Mouse (Mus musculus) G1E (cell line): ENCODE results near the gene Phf12. TPM values are rescaled to one million over a fixed set of nuclear protein-coding genes. Genes with fewer than 3 reads are reported as not detected.

Experiments used
- ATAC-seq: 2 replicates; pipeline ENCODE4 v1.8.0; 2016; ENCODE audit warnings: mild to moderate bottlenecking; ENCODE audit not compliant: insufficient number of reproducible peaks, poor library complexity, low FRiP score, severe bottlenecking; ENCODE audit errors: extremely low read depth
- DNase-seq: peaks from one replicate; pipeline ENCODE4 v3.0.0; 2012; ENCODE audit warnings: low spot score
- H3K27me3 ChIP-seq: 2 replicates; pipeline ENCODE4 v1.6.1; 2012; ENCODE audit warnings: mild to moderate bottlenecking, low read length, inconsistent platforms; ENCODE audit not compliant: insufficient read depth
- H3K36me3 ChIP-seq: replicated peaks from 2 replicates; pipeline ENCODE3; 2012; ENCODE audit warnings: mild to moderate bottlenecking, inconsistent platforms
- H3K4me1 ChIP-seq: 2 replicates; pipeline ENCODE4 v1.6.1; 2012; ENCODE audit warnings: low read depth, low read length, inconsistent platforms, mixed read lengths; ENCODE audit not compliant: insufficient read depth
- H3K4me3 ChIP-seq: 2 replicates; pipeline ENCODE4 v1.5.1; 2012; ENCODE audit warnings: low read depth, mild to moderate bottlenecking, inconsistent platforms, low read length, moderate library complexity, mixed read lengths
- H3K9me3 ChIP-seq: replicated peaks from 2 replicates; pipeline ENCODE4 v1.6.1; 2012; ENCODE audit warnings: inconsistent platforms
- CTCF ChIP-seq: IDR thresholded peaks from 2 replicates; pipeline ENCODE4 v1.5.1; 2012; ENCODE audit warnings: low read depth, low read length, inconsistent platforms, mixed read lengths
- GATA1 ChIP-seq: IDR thresholded peaks from 2 replicates; pipeline ENCODE4 v1.6.1; 2012; ENCODE audit warnings: borderline replicate concordance, low read length, inconsistent platforms, mixed read lengths
- GATA2 ChIP-seq: IDR thresholded peaks from 2 replicates; pipeline ENCODE4 v1.6.1; 2012; ENCODE audit warnings: low read depth, low read length, inconsistent platforms, borderline replicate concordance
- POLR2AphosphoS5 ChIP-seq: IDR thresholded peaks from 2 replicates; pipeline ENCODE4 v1.6.1; 2012; ENCODE audit warnings: low read depth, low read length, inconsistent platforms; ENCODE audit not compliant: insufficient replicate concordance
- TAL1 ChIP-seq: conservative IDR thresholded peaks from 2 replicates; pipeline ENCODE4 v1.6.1; 2012; ENCODE audit warnings: low read depth, low read length, inconsistent platforms, mixed read lengths
- polyA plus RNA-seq: library from polyadenylated mRNA; stranded (reverse); fragments of >175 nt; gene quantifications from 2 replicates; pipeline ENCODE4 v1.2.3, GENCODE M21; 2012
- total RNA-seq, 2 experiments: library from RNA; stranded (forward) in 1 of 2; stranded (reverse) in 1 of 2; fragments of 200-1000 nt in 1 of 2; fragments of >200 nt in 1 of 2; fragmentation: Nextera tagmentation in 1 of 2; gene quantifications; 2 replicates each; pipeline ENCODE4 v1.2.3; 2014 to 2017

The Phf12 gene
- total and polyA plus RNA-seq, 3 experiments: 23.0 to 215 (median 157) TPM

GRCm38 (mm10) chr11:77958932-77959331 is 23.6 kb upstream of the Phf12 start:
- TF ChIP-seq CTCF: no peak
- no peak for TF ChIP-seq TAL1
- no peak for TF ChIP-seq GATA2
- no peak for TF ChIP-seq POLR2AphosphoS5
- no peak for TF ChIP-seq GATA1
- Histone ChIP-seq H3K9me3 (no peaks in the 10 kb centered on the region), H3K4me3 (no peak overlapping the region), H3K4me1 (peaks cover 9% of the 10 kb centered on the region), H3K27me3 (peaks cover 90% of the 10 kb centered on the region), H3K36me3 (no peaks in the 10 kb centered on the region)
- DNase-seq: no peak
- ATAC-seq: no peak

- TF ChIP-seq GATA1: no peak
- DNase-seq: no peak
- no peak for ATAC-seq
- Histone ChIP-seq H3K4me3 (no peak overlapping the region), H3K36me3 (no peaks in the 10 kb centered on the region), H3K27me3 (peaks cover 80% of the 10 kb centered on the region), H3K9me3 (no peaks in the 10 kb centered on the region), H3K4me1 (peaks cover 16% of the 10 kb centered on the region)
Measured at GRCm38 (mm10) chr11:77960199-77960598, 22.4 kb upstream of the Phf12 start.

GRCm38 (mm10) chr11:77960898-77961297 is 21.7 kb upstream of the Phf12 start:
- Histone ChIP-seq H3K36me3 (no peaks in the 10 kb centered on the region), H3K4me3 (no peak overlapping the region), H3K27me3 (peaks cover 80% of the 10 kb centered on the region), H3K4me1 (peaks cover 16% of the 10 kb centered on the region), H3K9me3 (no peaks in the 10 kb centered on the region)
- ATAC-seq (no peak), DNase-seq (no peak)
- TF ChIP-seq GATA2 (no peak), POLR2AphosphoS5 (no peak)

DNA sequence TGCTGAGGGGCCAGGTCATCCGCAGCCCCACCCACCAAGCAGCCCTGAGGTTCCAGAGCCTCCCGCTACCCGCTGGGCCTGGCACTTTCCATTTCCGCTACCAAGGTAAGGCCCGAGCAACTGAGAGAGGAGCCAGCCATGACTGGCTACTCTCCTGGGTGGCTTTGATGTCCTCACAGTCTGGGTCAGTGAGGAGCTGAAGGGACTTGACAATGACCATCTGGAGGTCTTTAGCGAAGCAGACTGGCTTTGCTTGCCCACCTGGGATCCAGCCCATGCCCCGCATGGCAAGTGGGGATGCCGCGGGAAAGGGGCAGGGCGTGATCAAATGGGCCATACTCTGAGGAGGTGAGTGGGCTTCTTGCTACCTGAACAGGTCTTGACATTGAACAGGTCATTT is 19.6 kb upstream of the Phf12 start:
- DNase-seq (no peak), ATAC-seq (no peak)
- no peaks in the 10 kb centered on the region for H3K36me3 ChIP-seq
- no peaks in the 10 kb centered on the region for H3K9me3 ChIP-seq
- H3K4me3 ChIP-seq: no peak overlapping the region
- H3K27me3 ChIP-seq: peaks cover 67% of the 10 kb centered on the region
- H3K4me1 ChIP-seq: peaks cover 16% of the 10 kb centered on the region
- TF ChIP-seq POLR2AphosphoS5: no peak

- DNase-seq (no peak), ATAC-seq (no peak)
- Histone ChIP-seq H3K36me3 (no peaks in the 10 kb centered on the region), H3K27me3 (peaks cover 64% of the 10 kb centered on the region), H3K4me3 (no peak overlapping the region), H3K4me1 (peaks cover 13% of the 10 kb centered on the region), H3K9me3 (no peaks in the 10 kb centered on the region)
- TF ChIP-seq GATA2 (no peak), TAL1 (no peak)
Measured at GRCm38 (mm10) chr11:77964415-77965095, 18.0 kb upstream of the Phf12 start.

GRCm38 (mm10) chr11:77965101-77966036 is 17.2 kb upstream of the Phf12 start:
- ATAC-seq: no peak
- no peaks in the 10 kb centered on the region for H3K36me3 ChIP-seq
- peaks cover 12% of the 10 kb centered on the region for H3K4me1 ChIP-seq
- DNase-seq: no peak
- H3K4me3 ChIP-seq: no peak overlapping the region
- TF ChIP-seq GATA2 (no peak), POLR2AphosphoS5 (no peak), CTCF (no peak), GATA1 (no peak), TAL1 (no peak)
- peaks cover 61% of the 10 kb centered on the region for H3K27me3 ChIP-seq
- no peaks in the 10 kb centered on the region for H3K9me3 ChIP-seq
